Mouse (Mus musculus) heart, postnatal 0 days (tissue): Measurements from ENCODE around the gene Clip1. TPM values are rescaled to one million over a fixed set of nuclear protein-coding genes. Genes with fewer than 3 reads are reported as not detected.

Experiments used
- ATAC-seq: fragments of 200-750 bp; cut with Nextera tagmentation; 2 replicates; pipeline ENCODE4 v1.8.0; 2017; ENCODE audit warnings: low read depth, moderate number of reproducible peaks, moderate library complexity; ENCODE audit not compliant: insufficient read depth
- DNase-seq: peaks from one replicate; pipeline ENCODE4 v3.0.0-alpha.2; 2016; ENCODE audit warnings: low spot score
- H3K27ac ChIP-seq: fragments of 300-500 bp; sonication (generic); 2 replicates; pipeline ENCODE4 v1.5.1; 2014; ENCODE audit warnings: low read depth, mild to moderate bottlenecking
- H3K27me3 ChIP-seq: fragments of 300-500 bp; sonication (generic); 2 replicates; pipeline ENCODE4 v1.6.1; 2014; ENCODE audit warnings: low read length, mixed read lengths; ENCODE audit not compliant: control insufficient read depth, insufficient read depth
- H3K36me3 ChIP-seq: fragments of 300-500 bp; sonication (generic); replicated peaks from 2 replicates; pipeline ENCODE4 v1.6.1; 2014; ENCODE audit warnings: low read length, mixed read lengths; ENCODE audit not compliant: control insufficient read depth, insufficient read depth
- H3K4me1 ChIP-seq: fragments of 300-500 bp; sonication (generic); 2 replicates; pipeline ENCODE4 v1.6.1; 2014; ENCODE audit warnings: antibody characterized with exemption; ENCODE audit not compliant: control insufficient read depth, insufficient read depth
- H3K4me2 ChIP-seq: fragments of 300-500 bp; sonication (generic); 2 replicates; pipeline ENCODE4 v1.6.1; 2014; ENCODE audit warnings: low read depth, mild to moderate bottlenecking, low read length, moderate library complexity
- H3K4me3 ChIP-seq: fragments of 300-500 bp; sonication (generic); 2 replicates; pipeline ENCODE4 v1.5.1; 2014; ENCODE audit warnings: low read depth, low read length
- H3K9ac ChIP-seq: fragments of 300-500 bp; sonication (generic); replicated peaks from 2 replicates; pipeline ENCODE4 v1.6.1; 2014; ENCODE audit warnings: low read depth, low read length, mixed read lengths
- H3K9me3 ChIP-seq: fragments of 300-500 bp; sonication (generic); replicated peaks from 2 replicates; pipeline ENCODE4 v1.6.1; 2016; ENCODE audit warnings: low read length; ENCODE audit not compliant: control insufficient read depth
- CTCF ChIP-seq: IDR thresholded peaks from 2 replicates; pipeline ENCODE4 v1.5.1; 2016; ENCODE audit warnings: antibody characterized with exemption, control low read depth, low read depth
- EP300 ChIP-seq: IDR thresholded peaks from 2 replicates; pipeline ENCODE4 v1.6.1; 2016; ENCODE audit warnings: antibody characterized with exemption, low read depth
- WGBS: fragments of 180-500 bp; shearing (Covaris S2); extraction: QIAGEN DNeasy Blood & Tissue Kit; methylation state at CpG from one replicate; pipeline ENCODE4 v1.1.7; 2014; 5-methylcytosine and 5-hydroxymethylcytosine counted together
- polyA plus RNA-seq: library from polyadenylated mRNA; unstranded; fragments of >200 nt; fragmentation: Nextera tagmentation; extraction: Ambion mirVana; gene quantifications from 2 replicates; pipeline ENCODE4 v1.2.1, GENCODE M21; 2015
- total RNA-seq: library from RNA; depleted of rRNA; stranded (reverse); fragments of >200 nt; gene quantifications from 2 replicates; pipeline ENCODE4 v1.2.3, GENCODE M21; 2014; ENCODE audit warnings: low replicate concordance

Clip1 gene
- total and polyA plus RNA-seq, 2 experiments from 2014 or later = 44.1 to 70.0 TPM

GRCm38 (mm10) chr5:123572357-123573186, 111.8 kb downstream of the Clip1 start, which contains the start of gene Vps33a:
Gene Vps33a (minus strand): TSS chr5:123573038.
- Histone ChIP-seq H3K9ac (peak within 1 kb of the TSS; percentile 87), H3K9me3 (no peaks in the 10 kb centered on the region), H3K36me3 (peaks cover 31% of the 10 kb centered on the region), H3K4me2 (peak within 1 kb of the TSS; percentile 91), H3K27ac (peak within 1 kb of the TSS; percentile 78), H3K4me1 (peaks cover 6% of the 10 kb centered on the region; the same call in 1 of the 2 replicates), H3K4me3 (peak within 1 kb of the TSS; percentile 100), H3K27me3 (no peaks in the 10 kb centered on the region)
- TF ChIP-seq EP300 (no peak), CTCF (no peak)
- under 1% methylated on average over 54 of the region's 54 CpGs for WGBS
- ATAC-seq (peak; percentile 94), DNase-seq (peak; percentile 96)

- WGBS = 91% methylated on average over 11 of the region's 11 CpGs
- Histone ChIP-seq H3K4me1 (no peaks in the 10 kb centered on the region), H3K27me3 (no peaks in the 10 kb centered on the region), H3K27ac (no peak overlapping the region), H3K9me3 (no peaks in the 10 kb centered on the region), H3K36me3 (peaks cover 87% of the 10 kb centered on the region), H3K9ac (no peak overlapping the region), H3K4me2 (no peak overlapping the region), H3K4me3 (no peak overlapping the region)
- ATAC-seq (no peak), DNase-seq (no peak)
- no peak for TF ChIP-seq CTCF
- TF ChIP-seq EP300 = no peak
Observed at GRCm38 (mm10) chr5:123561128-123561527, 123.3 kb downstream of the Clip1 start.

GRCm38 (mm10) chr5:123559588-123559987, 124.8 kb downstream of the Clip1 start:
- no peak overlapping the region for H3K4me2 ChIP-seq
- DNase-seq = no peak
- no peak for ATAC-seq
- H3K9ac ChIP-seq = no peak overlapping the region
- no peaks in the 10 kb centered on the region for H3K27me3 ChIP-seq
- TF ChIP-seq EP300 = no peak
- TF ChIP-seq CTCF = no peak
- H3K9me3 ChIP-seq = no peaks in the 10 kb centered on the region
- H3K4me1 ChIP-seq = no peaks in the 10 kb centered on the region
- no peak overlapping the region for H3K4me3 ChIP-seq
- H3K36me3 ChIP-seq = peaks cover 76% of the 10 kb centered on the region
- H3K27ac ChIP-seq = no peak overlapping the region
- 88% methylated on average over 8 of the region's 8 CpGs for WGBS

- no peak overlapping the region for H3K4me2 ChIP-seq
- H3K9me3 ChIP-seq = no peaks in the 10 kb centered on the region
- no peak overlapping the region for H3K27ac ChIP-seq
- peaks cover 51% of the 10 kb centered on the region for H3K36me3 ChIP-seq
- ATAC-seq (no peak), DNase-seq (no peak)
- H3K9ac ChIP-seq = no peak overlapping the region
- no peaks in the 10 kb centered on the region for H3K4me1 ChIP-seq
- H3K27me3 ChIP-seq = no peaks in the 10 kb centered on the region
- H3K4me3 ChIP-seq = no peak overlapping the region
- WGBS = 44% methylated on average over 2 of the region's 2 CpGs
- TF ChIP-seq EP300 = no peak
- no peak for TF ChIP-seq CTCF
Observed at GRCm38 (mm10) chr5:123556451-123556850, 128.0 kb downstream of the Clip1 start.

GRCm38 (mm10) chr5:123555693-123556092, 128.7 kb downstream of the Clip1 start:
- DNase-seq (no peak), ATAC-seq (no peak)
- TF ChIP-seq CTCF (no peak), EP300 (no peak)
- H3K27ac ChIP-seq = no peak overlapping the region
- H3K27me3 ChIP-seq = no peaks in the 10 kb centered on the region
- no peak overlapping the region for H3K4me2 ChIP-seq
- H3K4me3 ChIP-seq = no peak overlapping the region
- WGBS = 72% methylated on average over 7 of the region's 7 CpGs
- no peak overlapping the region for H3K9ac ChIP-seq
- no peaks in the 10 kb centered on the region for H3K4me1 ChIP-seq
- H3K9me3 ChIP-seq = no peaks in the 10 kb centered on the region
- H3K36me3 ChIP-seq = peaks cover 46% of the 10 kb centered on the region
